Mouse (Mus musculus) Patski (cell line): Measurements from ENCODE around the gene Srr. TPM values are rescaled to one million over a fixed set of nuclear protein-coding genes. Genes with fewer than 3 reads are reported as not detected.

Source experiments
- ATAC-seq: fragments of 100-300 bp; one replicate; pipeline ENCODE4 v1.8.0; 2021
- CTCF ChIA-PET: fragments of 350-600 bp; sonication (Branson Sonifier 250); formaldehyde crosslinking; loops from one replicate; lab custom pipeline; 2022; ENCODE audit warnings: inconsistent platforms; lab: Charles Lee
- POLR2A ChIA-PET: fragments of 350-600 bp; sonication (Branson Sonifier 250); formaldehyde crosslinking; loops from one replicate; lab custom pipeline; 2022; ENCODE audit warnings: antibody characterized with exemption, inconsistent platforms; lab: Charles Lee
- DNase-seq: peaks from one replicate; pipeline ENCODE4 v3.0.0-alpha.2; 2011; ENCODE audit warnings: low read depth, low spot score
- H3K27me3 ChIP-seq: fragments of 371-371 bp; one replicate; pipeline ENCODE4 v1.5.1; 2021
- CTCF ChIP-seq: fragments of 100-300 bp; IDR thresholded peaks from one replicate; pipeline ENCODE4 v1.5.1; 2021
- in situ Hi-C: fragments of 300-500 bp; cut with MboI; formaldehyde crosslinking; loops from 3 replicates; pipeline ENCODE4 v1.11.1; 2018; ENCODE audit warnings: low pct_unique_long_range_greater_than_20kb, mixed read lengths
- polyA plus RNA-seq: library from polyadenylated mRNA; unstranded; gene quantifications from one replicate; pipeline ENCODE4 v1.2.3, GENCODE M21; 2021

Srr gene
- 28.5 TPM for polyA plus RNA-seq

- H3K27me3 ChIP-seq: no peaks in the 10 kb centered on the region
- ATAC-seq (peak; percentile 83), DNase-seq (peak; percentile 64)
- TF ChIP-seq CTCF: no peak
- POLR2A ChIA-PET: interaction anchor here (0.7 to 1.6 kb wide), 6 partner anchors 18 to 245 kb away, joined by 3 to 4 read pairs (median 3); partner anchors contain the start of genes Sgsm2 and Tsr1
- in situ Hi-C loops: no loop called here
- CTCF ChIA-PET: interaction anchor here (1.1 to 1.5 kb wide), 2 partner anchors 10 to 30 kb away, joined by 3 to 4 read pairs; no protein-coding TSS in a partner anchor
These were observed at the start of gene Srr, which contains the start of gene Smg6 for GRCm38 (mm10) chr11:74925577-74926387. Srr (minus strand) TSS chr11:74925948. Smg6 (plus strand) TSS chr11:74925823.

DNA sequence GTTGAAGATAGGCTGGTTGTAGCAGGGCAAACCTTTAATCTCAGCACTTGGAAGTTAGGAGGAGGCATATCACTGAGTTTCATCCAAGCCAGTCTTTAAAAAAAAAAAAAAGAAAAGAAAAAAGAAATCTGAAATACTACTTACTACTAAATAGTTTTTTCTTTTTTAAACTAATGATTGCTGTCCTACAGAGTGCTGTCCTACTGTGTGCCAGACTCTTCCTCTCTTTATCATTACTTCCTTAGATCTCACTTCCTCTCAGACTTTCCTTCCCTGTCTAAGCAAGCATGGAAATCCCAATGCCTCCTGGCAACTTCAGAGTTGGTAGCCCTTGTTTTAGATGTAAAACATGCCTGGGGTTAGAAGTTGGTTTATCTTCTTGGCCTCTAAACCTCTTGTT lies 48.9 kb upstream of the Srr start:
- ATAC-seq: no peak
- in situ Hi-C loops: no loop called here
- ChIA-PET CTCF (no interaction called here), POLR2A (no interaction called here)
- H3K27me3 ChIP-seq: no peaks in the 10 kb centered on the region
- no peak for TF ChIP-seq CTCF
- no peak for DNase-seq

DNA sequence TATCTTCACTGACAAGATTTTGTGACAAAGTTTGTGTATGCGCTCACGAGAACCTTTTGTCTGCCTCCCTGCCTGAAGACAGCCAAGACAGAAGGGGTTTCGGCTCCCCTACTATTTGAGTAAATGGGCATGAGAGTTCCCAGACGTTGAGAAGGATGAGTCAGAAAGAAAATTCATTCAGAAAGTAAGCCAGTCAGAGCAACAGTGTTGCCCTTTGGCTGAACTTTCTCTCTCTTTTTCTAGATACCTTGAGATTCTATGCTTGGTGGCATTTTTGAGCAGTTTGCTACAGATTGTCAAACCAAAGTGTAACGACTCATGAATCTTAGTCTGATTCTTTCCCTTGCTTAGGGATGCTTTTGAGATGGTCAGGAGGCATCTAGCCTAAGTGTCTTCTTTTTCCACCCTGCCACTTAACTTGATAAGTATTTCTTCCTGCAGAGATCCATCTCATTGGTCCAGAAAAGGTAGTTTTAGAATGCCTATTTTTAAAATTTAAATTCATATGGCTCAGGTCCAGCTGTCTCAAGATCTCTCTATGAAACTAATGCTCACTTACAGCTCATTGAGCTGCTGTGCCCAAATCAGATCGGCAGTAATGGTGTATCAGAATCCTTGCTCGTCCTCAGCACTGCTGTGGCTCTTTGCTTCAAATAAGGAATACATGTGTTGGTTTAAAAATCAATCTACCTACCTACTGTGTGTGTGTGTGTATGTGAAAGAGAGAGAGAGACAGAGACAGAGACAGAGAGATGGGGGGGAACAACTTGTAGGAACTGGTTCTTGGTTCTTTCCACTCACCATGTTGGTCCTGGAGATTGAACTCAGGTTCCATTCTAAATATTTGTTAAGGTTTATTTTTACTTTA lies 47.8 kb upstream of the Srr start:
- DNase-seq (peak; percentile 74), ATAC-seq (no peak)
- TF ChIP-seq CTCF: no peak
- CTCF ChIA-PET: no interaction called here
- no peaks in the 10 kb centered on the region for H3K27me3 ChIP-seq
- in situ Hi-C loops: no loop called here
- POLR2A ChIA-PET: no interaction called here

GRCm38 (mm10) chr11:74965516-74965915 lies 39.8 kb upstream of the Srr start:
- DNase-seq (no peak), ATAC-seq (no peak)
- in situ Hi-C loops: no loop called here
- no peak for TF ChIP-seq CTCF
- H3K27me3 ChIP-seq: no peaks in the 10 kb centered on the region
- ChIA-PET CTCF (interaction anchor here (3.1 kb wide), 1 partner anchor 19 kb away, joined by 9 read pairs; no protein-coding TSS in a partner anchor), POLR2A (interaction anchor here (0.7 to 1.4 kb wide), 2 partner anchors 10 to 39 kb away, joined by 3 read pairs; partner anchors contain the start of gene Srr)

- ChIA-PET POLR2A (interaction anchor here (1.5 kb wide), 1 partner anchor 213 kb away, joined by 4 read pairs; no protein-coding TSS in a partner anchor), CTCF (interaction anchor here (1.0 to 3.1 kb wide), 4 partner anchors 12 to 18 kb away, joined by 3 to 9 read pairs (median 6); no protein-coding TSS in a partner anchor)
- in situ Hi-C loops: no loop called here
- H3K27me3 ChIP-seq: no peaks in the 10 kb centered on the region
- DNase-seq (no peak), ATAC-seq (no peak)
- no peak for TF ChIP-seq CTCF
These were observed 37.2 kb upstream of the Srr start for GRCm38 (mm10) chr11:74962846-74963407.

GRCm38 (mm10) chr11:74961953-74962352 lies 36.2 kb upstream of the Srr start:
- no peak for ATAC-seq
- CTCF ChIA-PET: no interaction called here
- DNase-seq: no peak
- POLR2A ChIA-PET: no interaction called here
- TF ChIP-seq CTCF: no peak
- H3K27me3 ChIP-seq: no peaks in the 10 kb centered on the region
- in situ Hi-C loops: no loop called here

DNA sequence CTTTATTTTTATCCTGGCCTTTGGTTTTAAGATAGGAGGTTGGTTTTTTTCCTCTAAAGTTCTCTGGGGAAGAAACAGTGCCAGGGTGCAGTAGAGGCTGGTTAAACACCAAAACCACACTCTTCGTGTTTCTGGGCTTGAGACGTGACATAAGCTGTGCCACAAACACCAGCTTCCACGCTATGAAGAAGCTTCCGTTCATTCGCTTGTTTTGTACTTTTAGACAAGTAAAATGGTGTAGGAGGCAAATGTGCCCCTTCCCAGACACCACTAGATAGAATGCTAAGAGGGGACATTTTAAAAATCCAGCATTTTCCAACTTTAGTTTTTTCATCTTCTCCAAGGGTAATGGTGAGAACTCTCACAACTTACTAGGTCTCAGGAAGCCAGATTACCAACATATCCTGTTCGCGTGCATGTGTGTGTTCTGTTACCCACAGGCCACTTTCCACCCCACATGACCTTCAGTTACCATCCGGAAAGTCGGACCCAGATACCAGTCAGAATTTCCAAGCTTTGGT lies 34.3 kb upstream of the Srr start:
- in situ Hi-C loops: no loop called here
- POLR2A ChIA-PET: no interaction called here
- CTCF ChIA-PET: no interaction called here
- TF ChIP-seq CTCF: no peak
- DNase-seq (no peak), ATAC-seq (no peak)
- no peaks in the 10 kb centered on the region for H3K27me3 ChIP-seq

GRCm38 (mm10) chr11:74959501-74959900 lies 33.8 kb upstream of the Srr start:
- TF ChIP-seq CTCF: no peak
- DNase-seq: no peak
- ATAC-seq: no peak
- in situ Hi-C loops: no loop called here
- POLR2A ChIA-PET: no interaction called here
- CTCF ChIA-PET: no interaction called here
- H3K27me3 ChIP-seq: no peaks in the 10 kb centered on the region

GRCm38 (mm10) chr11:74957600-74957999 lies 31.9 kb upstream of the Srr start:
- TF ChIP-seq CTCF: no peak
- ATAC-seq (no peak), DNase-seq (no peak)
- no peaks in the 10 kb centered on the region for H3K27me3 ChIP-seq
- CTCF ChIA-PET: interaction anchor here (1.0 to 1.1 kb wide), 2 partner anchors 11 to 14 kb away, joined by 3 read pairs; no protein-coding TSS in a partner anchor
- POLR2A ChIA-PET: no interaction called here
- in situ Hi-C loops: no loop called here

DNA sequence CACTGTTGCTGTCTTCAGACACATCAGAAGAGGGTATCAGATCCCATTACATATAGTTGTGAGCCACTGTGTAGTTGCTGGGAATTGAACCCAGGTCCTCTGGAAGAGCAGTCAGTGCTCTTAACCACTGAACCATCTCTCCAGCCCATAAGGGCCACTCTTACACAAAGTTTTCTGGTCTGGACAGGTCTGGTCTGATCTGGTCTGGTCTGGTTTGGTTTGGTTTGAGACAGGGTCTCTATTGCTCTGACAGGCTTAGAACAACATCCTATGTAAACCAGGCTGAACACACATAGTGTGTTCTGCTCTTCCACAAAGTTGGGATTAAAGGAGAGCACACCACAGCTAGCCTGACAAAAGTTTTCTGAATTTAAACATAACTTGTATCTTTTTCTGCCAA lies 30.3 kb upstream of the Srr start:
- no peak for ATAC-seq
- in situ Hi-C loops: no loop called here

More for the DNA sequence above, 30.3 kb upstream of the Srr start:
- POLR2A ChIA-PET: interaction anchor here (0.7 kb wide), 1 partner anchor 24 kb away, joined by 3 read pairs; no protein-coding TSS in a partner anchor
- TF ChIP-seq CTCF: no peak
- DNase-seq: no peak
- CTCF ChIA-PET: interaction anchor here (1.2 kb wide), 1 partner anchor 9 kb away, joined by 3 read pairs; no protein-coding TSS in a partner anchor
- no peaks in the 10 kb centered on the region for H3K27me3 ChIP-seq
